Mouse (Mus musculus) monocyte, adult 5-6 weeks (primary cell): ENCODE data around the gene Anln. TPM values are rescaled to one million over a fixed set of nuclear protein-coding genes. Genes with fewer than 3 reads are reported as not detected.
"Not testable (repeated sequence)": the region's sequence is repeated elsewhere in the genome, so short reads cannot be mapped to it uniquely, and the experiment has no call there.

Source experiments
- ATAC-seq: fragments of 153-309, 156-312 bp; replicated peaks from 2 replicates; pipeline ENCODE4 v1.8.0; 2017; ENCODE audit warnings: mild to moderate bottlenecking; ENCODE audit not compliant: low TSS enrichment, insufficient number of reproducible peaks, severe bottlenecking, poor library complexity, low FRiP score
- total RNA-seq: library from RNA; stranded (forward); fragments of 200-1000, 200-491, 200-594 nt; gene quantifications from 3 replicates; pipeline ENCODE4 v1.2.3, GENCODE M21; 2017

Gene Anln
- total RNA-seq, 1 experiment from 2014 or later: 1.5 TPM

DNA sequence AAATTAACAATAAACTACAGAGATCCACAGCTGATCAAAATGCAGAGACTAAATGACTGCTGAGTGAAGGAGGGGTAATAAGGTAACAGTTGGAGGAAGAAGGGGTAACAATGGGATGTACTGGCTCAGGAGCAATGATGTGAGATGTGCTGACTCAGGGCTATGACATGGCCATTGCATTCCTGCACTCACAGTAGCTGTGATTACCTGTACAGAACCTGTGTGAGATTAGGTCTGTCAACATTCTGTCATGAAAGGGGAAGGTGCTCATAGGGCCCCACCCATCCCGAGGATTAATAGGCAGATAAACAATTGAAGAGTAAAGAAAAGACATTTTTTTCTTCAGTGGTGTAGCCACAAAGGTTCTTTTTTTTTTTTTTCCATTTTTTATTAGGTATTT is 48.7 kb downstream of the Anln start:
- no peak for ATAC-seq

DNA sequence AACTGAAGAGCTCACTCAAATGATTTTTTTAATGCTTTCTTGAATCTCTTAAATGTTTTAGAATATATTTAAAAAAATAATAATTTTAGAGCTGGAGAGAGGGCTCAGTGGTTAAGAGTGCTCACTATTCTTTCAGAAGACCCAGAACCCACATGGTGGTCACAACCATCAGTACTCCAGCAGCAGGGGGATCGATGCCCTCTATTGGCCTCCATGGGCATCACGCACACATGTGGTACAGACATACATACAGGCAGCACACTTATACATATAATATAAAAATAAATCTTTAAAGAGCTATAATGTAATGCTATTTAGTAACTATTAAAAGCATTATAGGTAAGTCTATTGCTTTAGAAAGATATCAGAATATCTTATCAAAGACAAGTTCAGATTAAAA is 51.8 kb downstream of the Anln start:
- no peak for ATAC-seq

DNA sequence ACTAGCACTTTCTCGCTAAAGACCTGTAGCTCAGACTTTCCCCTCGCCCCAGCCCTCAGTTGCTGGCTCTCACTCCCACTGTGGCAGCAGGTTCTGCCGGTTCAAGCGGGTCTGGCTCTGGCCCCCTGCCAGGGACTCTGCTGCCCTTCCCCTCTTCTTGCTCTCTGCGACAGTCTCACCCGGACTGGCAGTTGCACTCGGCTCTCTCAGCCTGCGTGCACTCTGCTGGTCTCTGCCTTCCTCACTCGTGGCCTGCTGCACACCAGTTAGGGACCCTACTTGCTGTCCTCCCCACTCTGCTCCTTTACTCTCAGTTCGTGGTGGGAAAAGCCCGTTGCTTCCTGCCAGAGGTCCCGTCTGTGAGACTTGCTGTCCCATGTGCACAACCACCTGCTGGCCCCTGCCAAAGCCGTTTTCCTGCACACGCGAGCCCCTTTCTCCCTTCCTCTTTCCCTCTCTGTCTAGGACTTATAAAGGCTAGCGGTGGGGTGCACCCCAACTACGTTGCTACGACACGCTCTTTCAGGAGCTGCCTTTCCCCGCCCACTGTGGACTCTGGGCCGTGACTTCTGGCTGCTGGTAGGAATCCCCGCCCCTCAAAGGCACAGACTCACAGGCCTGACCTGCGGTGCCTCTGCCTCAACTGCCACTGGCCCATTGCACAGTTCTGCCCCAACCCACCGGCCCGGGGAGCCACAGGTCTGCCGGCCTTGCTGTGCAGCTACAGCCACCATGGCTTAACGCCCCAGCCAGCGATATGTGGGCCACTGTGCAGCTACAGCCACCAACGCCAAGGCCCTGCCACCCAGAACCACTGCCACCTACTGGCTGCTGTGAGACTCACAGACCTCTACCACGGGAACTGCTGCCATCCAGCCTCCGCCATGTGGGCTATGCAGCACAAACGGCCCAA is 61.3 kb downstream of the Anln start:
- peak; percentile 98 for ATAC-seq

DNA sequence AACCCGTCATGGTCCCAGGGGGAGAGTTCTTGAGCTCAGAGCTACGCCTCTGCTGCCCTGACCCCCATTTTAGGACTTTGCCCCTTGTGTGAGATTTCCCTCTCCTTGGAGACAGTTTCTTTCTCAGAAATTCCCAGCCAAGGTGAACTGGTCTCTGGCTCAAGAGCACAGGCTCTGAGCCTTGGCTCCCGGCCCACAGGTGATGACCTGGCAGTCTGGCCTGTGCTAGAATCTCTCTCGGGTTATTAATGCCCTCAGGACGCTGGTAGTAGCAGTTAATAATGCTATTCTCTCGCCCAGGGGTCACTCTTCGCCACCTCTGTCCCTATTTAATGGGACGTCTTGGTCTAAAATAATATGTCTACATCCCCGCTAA is 61.9 kb downstream of the Anln start:
- no peak for ATAC-seq

DNA sequence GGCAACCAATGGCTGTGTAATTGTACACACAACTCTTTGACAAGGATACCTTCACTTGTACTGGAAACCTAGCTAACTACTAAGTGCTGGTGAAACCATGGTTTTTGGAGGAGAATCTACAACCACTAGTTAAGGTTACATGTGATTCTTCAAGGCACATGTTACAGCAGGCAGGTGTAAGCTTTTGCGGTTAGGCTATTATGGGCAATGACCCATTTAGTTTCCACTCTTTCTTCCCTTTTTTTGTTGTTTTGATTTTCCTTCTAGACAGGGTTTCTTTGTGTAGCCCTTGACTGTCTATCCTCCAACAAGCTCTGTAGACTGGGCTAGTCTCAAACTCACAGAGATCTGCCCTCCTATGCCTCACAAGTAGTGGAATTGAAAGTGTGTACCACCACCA is 64.4 kb downstream of the Anln start:
- ATAC-seq: no peak

DNA sequence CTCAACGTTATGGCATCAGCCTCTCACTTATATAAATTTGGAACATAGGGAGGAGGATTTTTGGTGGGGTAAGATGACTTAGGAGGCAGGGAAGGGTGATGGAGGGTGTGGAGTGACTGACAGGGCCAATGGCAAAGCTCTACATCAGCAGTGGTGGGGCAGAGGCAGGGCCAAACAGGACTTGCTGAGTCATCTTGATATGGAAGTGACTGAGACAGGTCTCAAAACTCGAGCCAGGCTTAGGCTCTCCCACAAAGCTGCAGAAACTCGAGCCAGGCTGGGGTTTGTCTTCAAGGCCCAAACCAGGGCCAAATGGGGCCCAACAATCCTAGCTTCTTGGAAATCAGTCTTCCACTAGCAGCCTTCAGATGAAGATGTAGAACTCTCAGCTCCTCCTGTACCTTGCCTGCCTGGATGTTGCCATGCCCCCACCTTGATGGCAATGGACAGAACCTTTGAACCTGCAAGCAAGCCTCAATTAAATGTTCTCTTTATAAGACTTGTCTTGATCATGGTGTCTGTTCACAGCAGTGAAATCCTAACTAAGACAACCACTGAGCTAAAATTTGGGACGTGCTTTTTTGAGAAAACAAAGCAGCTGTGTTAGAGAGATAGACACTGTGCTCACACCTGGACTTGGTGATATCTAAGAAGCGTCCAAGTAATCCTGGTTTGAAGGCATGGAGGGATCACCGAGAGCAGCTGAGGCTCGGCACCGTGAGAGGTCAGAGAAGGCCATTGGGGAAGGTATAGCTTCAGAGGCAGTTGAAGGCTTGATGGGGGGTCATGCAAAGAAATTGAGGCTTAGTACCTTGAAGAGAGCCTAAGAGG is 66.4 kb downstream of the Anln start:
- no peak for ATAC-seq

DNA sequence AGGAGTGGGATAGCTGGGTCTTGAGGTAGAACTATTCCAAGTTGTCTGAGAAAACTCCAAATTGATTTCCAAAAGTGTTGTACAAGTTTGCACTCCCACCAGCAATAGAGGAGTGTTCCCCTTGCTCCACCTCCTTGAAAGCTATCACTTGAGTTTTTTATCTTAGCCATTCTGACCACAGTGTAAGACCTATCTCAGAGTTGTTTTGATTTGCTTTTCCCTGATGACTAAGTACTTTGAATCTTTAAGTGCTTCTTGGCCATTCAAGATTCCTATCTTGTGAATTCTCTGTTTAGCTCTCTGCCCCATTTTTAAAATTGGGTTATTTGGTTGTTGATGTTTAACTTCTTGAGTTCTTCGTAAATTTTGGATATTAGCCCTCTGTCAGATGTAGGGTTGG is 69.9 kb downstream of the Anln start:
- ATAC-seq: no peak

DNA sequence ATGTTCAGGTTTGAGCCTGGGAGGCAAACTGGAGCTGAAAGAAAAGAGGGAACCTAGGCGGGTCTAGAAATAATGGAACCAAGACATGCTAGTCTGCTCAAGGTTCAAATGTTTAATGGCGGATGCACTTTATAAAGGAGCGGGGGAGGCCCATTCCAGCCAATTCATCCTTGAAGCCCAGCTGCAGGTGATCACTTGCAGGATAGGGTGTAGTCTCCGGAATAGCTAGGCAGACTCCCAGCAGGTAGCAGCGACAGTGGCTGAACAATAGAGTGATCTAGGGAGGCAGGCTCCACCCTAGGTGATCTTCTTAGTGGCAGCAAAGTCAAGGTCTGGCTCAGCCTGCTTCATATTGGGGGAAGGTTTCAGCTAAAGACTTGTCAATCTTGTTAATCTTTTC is 72.9 kb downstream of the Anln start:
- not testable (repeated sequence) for ATAC-seq

DNA sequence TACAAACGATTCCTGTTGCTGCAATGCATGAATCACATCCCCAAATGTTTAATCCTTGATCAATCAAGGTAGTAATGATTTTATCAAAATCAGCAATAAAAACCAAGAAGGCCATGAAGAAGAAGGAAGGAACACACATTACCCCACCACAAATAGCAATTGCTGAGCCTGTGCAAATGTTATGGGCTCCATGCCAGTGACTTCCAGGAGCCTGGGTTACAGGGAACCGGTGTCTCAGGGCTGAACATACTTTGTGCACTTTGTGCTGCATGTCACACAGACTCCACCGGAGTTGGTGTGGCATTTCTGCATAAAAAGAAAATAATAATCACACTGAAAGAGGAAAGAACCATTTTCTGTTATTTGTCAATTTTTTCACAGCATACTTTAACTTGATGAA is 74.9 kb downstream of the Anln start:
- no peak for ATAC-seq

DNA sequence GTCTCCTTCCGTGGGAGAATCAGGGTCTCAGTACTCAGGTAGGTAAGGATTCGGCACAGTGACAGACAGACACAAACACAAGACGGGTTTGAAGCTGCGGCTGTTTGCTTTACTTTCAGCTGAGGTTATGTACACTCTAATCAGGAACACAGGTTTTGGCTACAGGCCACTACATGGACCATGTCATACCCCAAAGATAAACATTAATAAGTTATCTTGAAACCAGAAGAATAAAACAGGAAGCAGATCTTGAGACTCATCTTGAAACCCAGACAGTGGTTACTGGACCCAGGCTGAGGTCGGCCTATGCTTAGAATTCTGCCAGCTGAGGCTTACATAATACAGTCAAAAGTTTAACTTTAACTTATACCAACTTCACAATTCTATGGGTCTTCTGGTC is 75.8 kb downstream of the Anln start:
- no peak; the same call in 1 of the 2 replicates for ATAC-seq

DNA sequence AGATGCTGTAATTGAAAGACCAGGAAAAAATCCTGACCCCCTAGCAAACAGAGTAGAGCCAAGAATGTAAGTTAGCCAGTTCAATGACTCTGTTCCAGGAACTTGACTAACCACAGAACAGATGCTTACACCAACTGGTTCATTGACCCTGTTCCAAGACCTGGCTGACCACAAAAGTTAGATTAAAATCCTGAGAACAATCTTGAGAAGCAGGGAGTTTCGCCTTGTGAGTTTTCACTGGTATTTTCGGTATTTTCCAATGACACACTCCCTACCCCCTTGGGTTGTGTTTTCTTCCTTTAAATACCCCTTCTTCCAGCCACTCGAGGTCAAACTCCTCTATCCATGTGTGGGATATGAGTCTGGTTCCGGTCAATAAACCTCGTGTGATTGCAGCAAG is 79.3 kb downstream of the Anln start:
- no peak for ATAC-seq

DNA sequence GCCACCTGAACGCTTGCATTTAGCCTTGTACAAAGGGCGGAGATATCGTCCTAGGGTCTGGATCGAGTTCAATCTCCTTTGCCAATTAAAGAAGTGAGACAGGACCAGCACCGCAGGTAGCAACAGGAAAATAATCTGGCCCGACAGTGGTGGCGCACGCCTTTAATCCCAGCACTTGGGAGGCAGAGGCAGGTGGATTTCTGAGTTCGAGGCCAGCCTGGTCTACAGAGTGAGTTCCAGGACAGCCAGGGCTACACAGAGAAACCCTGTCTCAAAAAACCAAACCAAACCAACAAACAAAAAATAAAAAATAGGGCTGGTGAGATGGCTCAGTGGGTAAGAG is 81.1 kb downstream of the Anln start:
- ATAC-seq: not testable (repeated sequence)

DNA sequence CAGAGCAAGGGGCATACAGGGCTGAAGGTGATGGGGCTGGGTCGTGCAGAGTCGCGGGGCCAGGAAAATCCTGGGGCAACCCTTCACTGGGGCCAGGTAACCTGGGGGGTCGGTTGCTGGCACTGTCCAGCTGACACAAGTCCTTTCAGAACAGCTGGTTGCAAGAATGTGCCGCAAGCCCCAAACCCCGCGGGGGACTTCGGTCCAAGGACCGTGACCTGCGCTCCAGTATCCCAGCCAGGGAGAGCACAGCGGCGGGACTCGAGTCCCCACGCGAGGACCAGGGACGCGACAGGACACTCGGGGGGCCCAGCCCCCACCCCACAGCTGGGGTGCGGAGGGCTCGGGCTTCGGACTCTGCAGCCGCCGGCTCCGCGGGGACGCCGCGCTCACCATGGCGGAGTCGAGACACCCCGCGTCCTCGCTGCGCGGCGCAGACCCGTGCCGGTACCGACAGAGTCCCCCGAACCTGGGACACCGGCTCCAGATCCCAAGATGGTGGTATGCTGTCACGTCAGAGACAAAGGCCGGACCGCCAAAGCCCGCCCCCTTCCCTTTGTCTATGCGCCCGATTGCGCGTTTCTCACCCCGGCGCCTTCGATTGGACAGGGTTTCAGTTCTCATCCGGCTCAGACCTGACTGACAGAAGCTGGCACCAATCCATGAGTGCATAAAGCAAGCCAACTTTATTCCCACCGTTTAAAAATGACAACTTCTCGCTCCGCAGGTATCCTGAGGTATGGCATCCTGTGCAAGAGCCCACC is 81.7 kb downstream of the Anln start, which contains the start of gene Zfp810:
Gene Zfp810 (minus strand): TSS at position 493 of the 764 bp plus-strand sequence.
- ATAC-seq: peak; percentile 99

DNA sequence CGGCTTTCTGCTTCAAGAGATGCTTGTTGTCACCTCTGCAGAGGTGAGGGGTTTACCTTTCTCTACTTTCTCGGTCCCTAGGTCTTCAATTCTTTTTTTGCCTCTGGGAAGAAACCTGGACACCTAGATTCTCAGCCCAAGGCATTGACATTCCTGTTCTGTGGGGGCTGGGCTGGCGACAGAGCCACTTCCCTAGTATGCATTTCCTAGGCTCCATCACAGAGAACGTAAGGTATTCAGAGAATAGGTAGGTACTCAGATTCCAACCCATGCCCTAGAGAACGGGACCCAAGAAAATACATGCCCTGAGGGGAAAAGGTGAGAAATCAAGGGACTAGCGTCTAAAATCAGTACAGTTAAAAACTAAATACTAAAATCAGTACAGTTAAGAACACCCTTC is 82.3 kb downstream of the Anln start:
- ATAC-seq: no peak

DNA sequence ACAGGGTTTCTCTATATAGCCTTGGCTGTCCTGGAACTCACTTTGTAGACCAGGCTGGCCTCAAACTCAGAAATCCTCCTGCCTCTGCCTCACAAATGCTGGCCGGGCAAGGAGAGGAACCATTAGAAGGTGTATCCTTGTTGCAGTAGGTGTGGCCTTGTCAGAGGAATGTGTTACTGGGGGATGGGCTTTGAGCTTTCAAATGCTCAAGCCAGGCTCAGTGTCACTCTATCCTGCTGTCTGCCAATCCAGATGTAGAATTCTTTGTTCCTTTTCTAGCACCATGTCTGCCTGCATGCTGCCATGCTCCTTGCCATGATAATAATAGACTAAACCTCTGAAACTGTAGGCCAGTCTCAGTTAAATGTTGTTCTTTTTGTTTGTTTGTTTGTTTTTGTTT is 86.8 kb downstream of the Anln start:
- ATAC-seq: no peak

Other genes starting within 250 kb of the Anln start
- gene Pigyl, start 232.3 kb downstream of the Anln start, total RNA-seq: 11.5 to 20.1 TPM (median 15.5 TPM) in 3 replicates
- gene Zfp872, start 201.1 kb downstream of the Anln start, total RNA-seq: not detected in 3 replicates
- gene Zfp809, start 163.5 kb downstream of the Anln start, total RNA-seq: 27.3 to 53.9 TPM (median 30.7 TPM) in 3 replicates
- 0.29 to 2.5 TPM (median 2.2 TPM) in 3 replicates for gene Zfp599, start 129.3 kb downstream of the Anln start, total RNA-seq
- gene Zfp810, start 81.5 kb downstream of the Anln start, total RNA-seq: 20.8 to 34.3 TPM (median 31.1 TPM) in 3 replicates
- 0.97 TPM in 1 of 3 replicates, not detected in the others for gene 9530077C05Rik, start 22.3 kb upstream of the Anln start, total RNA-seq
- gene Gm17545, start 65.1 kb upstream of the Anln start, total RNA-seq: not detected in 3 replicates
- gene Rp9, start 80.6 kb upstream of the Anln start, total RNA-seq: 99.7 to 169 TPM (median 157 TPM) in 3 replicates
- 8.6 to 16.6 TPM (median 15.6 TPM) in 3 replicates for gene Bbs9, start 86.5 kb upstream of the Anln start, total RNA-seq